Mouse (Mus musculus) liver, embryonic 15.5 days (tissue): Measurements from ENCODE around the gene Psma1. TPM values are rescaled to one million over a fixed set of nuclear protein-coding genes. Genes with fewer than 3 reads are reported as not detected.
A peak's percentile ranks its signal among the peaks of the same experiment; 100 is the strongest.

ENCODE experiments used
- ATAC-seq: fragments of 200-750 bp; cut with Nextera tagmentation; 2 replicates; pipeline ENCODE4 v1.8.0; 2017; ENCODE audit warnings: moderate number of reproducible peaks, mild to moderate bottlenecking, moderate library complexity; ENCODE audit not compliant: insufficient read depth
- H3K27ac ChIP-seq: fragments of 300-500 bp; sonication (generic); replicated peaks from 2 replicates; pipeline ENCODE4 v1.5.1; 2015; ENCODE audit warnings: mild to moderate bottlenecking, inconsistent platforms
- H3K27me3 ChIP-seq: fragments of 300-500 bp; sonication (generic); 2 replicates; pipeline ENCODE4 v1.6.1; 2015; ENCODE audit warnings: mild to moderate bottlenecking, inconsistent platforms
- H3K36me3 ChIP-seq: fragments of 300-500 bp; sonication (generic); replicated peaks from 2 replicates; pipeline ENCODE4 v1.6.1; 2015; ENCODE audit warnings: moderate library complexity, mild to moderate bottlenecking, inconsistent platforms
- H3K4me1 ChIP-seq: fragments of 300-500 bp; sonication (generic); replicated peaks from 2 replicates; pipeline ENCODE4 v1.6.1; 2015; ENCODE audit warnings: inconsistent platforms
- H3K4me2 ChIP-seq: fragments of 300-500 bp; sonication (generic); 2 replicates; pipeline ENCODE4 v1.6.1; 2015; ENCODE audit warnings: moderate library complexity, mild to moderate bottlenecking, inconsistent platforms
- H3K4me3 ChIP-seq: fragments of 300-500 bp; sonication (generic); replicated peaks from 2 replicates; pipeline ENCODE4 v1.5.1; 2015; ENCODE audit warnings: mild to moderate bottlenecking, inconsistent platforms
- H3K9ac ChIP-seq: fragments of 300-500 bp; sonication (generic); 2 replicates; pipeline ENCODE4 v1.6.1; 2015; ENCODE audit warnings: moderate library complexity, mild to moderate bottlenecking, inconsistent platforms
- H3K9me3 ChIP-seq: fragments of 300-500 bp; sonication (generic); replicated peaks from 2 replicates; pipeline ENCODE4 v1.6.1; 2016; ENCODE audit warnings: inconsistent platforms
- WGBS: fragments of 180-500 bp; shearing (Covaris S2); methylation state at CpG from one replicate; pipeline ENCODE4 v1.1.7; 2015; ENCODE audit warnings: mixed read lengths; ENCODE audit not compliant: insufficient replicate concordance; 5-methylcytosine and 5-hydroxymethylcytosine counted together
- polyA plus RNA-seq: library from polyadenylated mRNA; unstranded; fragments of >200 nt; fragmentation: Nextera tagmentation; extraction: Ambion mirVana; gene quantifications from 2 replicates; pipeline ENCODE4 v1.2.1, GENCODE M21; 2015

Psma1 gene
- 239 and 245 TPM in 2 replicates for polyA plus RNA-seq

- WGBS: under 1% methylated on average over 39 of the region's 39 CpGs
- Histone ChIP-seq H3K4me2 (peak within 1 kb of the TSS; percentile 78), H3K4me3 (peak within 1 kb of the TSS; percentile 77), H3K36me3 (peaks cover 29% of the 10 kb centered on the region), H3K9me3 (no peaks in the 10 kb centered on the region), H3K4me1 (peaks cover 22% of the 10 kb centered on the region), H3K27me3 (no peaks in the 10 kb centered on the region), H3K9ac (peak within 1 kb of the TSS; percentile 86), H3K27ac (peak within 1 kb of the TSS; percentile 83)
- peak; percentile 96 for ATAC-seq
These were observed at the start of gene Psma1 for GRCm38 (mm10) chr7:114276005-114276752. Gene Psma1, minus strand, starts transcription at chr7:114276118.

GRCm38 (mm10) chr7:114323527-114323926 lies 47.6 kb upstream of the Psma1 start:
- WGBS: 15% methylated on average over 1 of the region's 1 CpGs
- Histone ChIP-seq H3K9me3 (no peaks in the 10 kb centered on the region), H3K4me1 (0 out of 2 replicates have a peak, but pooled peaks cover 3% of the 10 kb centered on the region), H3K27me3 (no peaks in the 10 kb centered on the region), H3K27ac (peak overlapping the region; percentile 74), H3K36me3 (no peaks in the 10 kb centered on the region), H3K4me3 (no peak overlapping the region), H3K4me2 (no peak overlapping the region), H3K9ac (no peak overlapping the region)
- peak; percentile 58 for ATAC-seq

- Histone ChIP-seq H3K27ac (peak overlapping the region; percentile 74), H3K4me1 (0 out of 2 replicates have a peak, but pooled peaks cover 3% of the 10 kb centered on the region), H3K9ac (no peak overlapping the region), H3K4me2 (no peak overlapping the region), H3K36me3 (no peaks in the 10 kb centered on the region), H3K27me3 (no peaks in the 10 kb centered on the region), H3K9me3 (no peaks in the 10 kb centered on the region), H3K4me3 (no peak overlapping the region)
- ATAC-seq: peak; percentile 88
- 49% methylated on average over 9 of the region's 9 CpGs for WGBS
These were observed 46.9 kb upstream of the Psma1 start for GRCm38 (mm10) chr7:114322531-114323441.

GRCm38 (mm10) chr7:114321694-114322372 lies 45.9 kb upstream of the Psma1 start:
- Histone ChIP-seq H3K27me3 (no peaks in the 10 kb centered on the region), H3K27ac (no peak overlapping the region), H3K4me3 (no peak overlapping the region), H3K4me1 (peaks cover 11% of the 10 kb centered on the region; the same call in 1 of the 2 replicates), H3K4me2 (no peak overlapping the region), H3K36me3 (no peaks in the 10 kb centered on the region), H3K9me3 (no peaks in the 10 kb centered on the region), H3K9ac (no peak overlapping the region)
- WGBS: 65% methylated on average over 5 of the region's 5 CpGs
- ATAC-seq: no peak

- no peak for ATAC-seq
- WGBS: 43% methylated on average over 4 of the region's 4 CpGs
- Histone ChIP-seq H3K4me2 (no peak overlapping the region), H3K27ac (peak overlapping the region; percentile 53; the same call in 1 of the 2 replicates), H3K9ac (no peak overlapping the region), H3K4me1 (peaks cover 12% of the 10 kb centered on the region; the same call in 1 of the 2 replicates), H3K9me3 (no peaks in the 10 kb centered on the region), H3K4me3 (no peak overlapping the region), H3K36me3 (no peaks in the 10 kb centered on the region), H3K27me3 (no peaks in the 10 kb centered on the region)
These were observed 42.0 kb upstream of the Psma1 start for GRCm38 (mm10) chr7:114317896-114318295.

- Histone ChIP-seq H3K9ac (no peak overlapping the region), H3K9me3 (no peaks in the 10 kb centered on the region), H3K36me3 (no peaks in the 10 kb centered on the region), H3K27me3 (no peaks in the 10 kb centered on the region), H3K4me3 (no peak overlapping the region), H3K4me1 (peaks cover 9% of the 10 kb centered on the region; the same call in 1 of the 2 replicates), H3K27ac (peak overlapping the region; percentile 53; the same call in 1 of the 2 replicates), H3K4me2 (peak overlapping the region; percentile 18; the same call in 1 of the 2 replicates)
- no peak for ATAC-seq
- 24% methylated on average over 5 of the region's 5 CpGs for WGBS
These were observed 41.5 kb upstream of the Psma1 start for GRCm38 (mm10) chr7:114317389-114317792.

- WGBS: 41% methylated on average over 5 of the region's 5 CpGs
These were observed 40.5 kb upstream of the Psma1 start for GRCm38 (mm10) chr7:114316361-114316871.

GRCm38 (mm10) chr7:114311209-114311608 lies 35.3 kb upstream of the Psma1 start:
- no peak overlapping the region for H3K9ac ChIP-seq
- H3K4me3 ChIP-seq: no peak overlapping the region
- no peak overlapping the region for H3K4me2 ChIP-seq
- no peak overlapping the region for H3K27ac ChIP-seq
- peak; percentile 82 for ATAC-seq
- no peaks in the 10 kb centered on the region for H3K27me3 ChIP-seq
- no peaks in the 10 kb centered on the region for H3K9me3 ChIP-seq
- H3K36me3 ChIP-seq: no peaks in the 10 kb centered on the region
- WGBS: 62% methylated on average over 5 of the region's 5 CpGs
- no peaks in the 10 kb centered on the region for H3K4me1 ChIP-seq

More at GRCm38 (mm10) chr7:114316361-114316871, 40.5 kb upstream of the Psma1 start:
- Histone ChIP-seq H3K36me3 (no peaks in the 10 kb centered on the region), H3K9me3 (no peaks in the 10 kb centered on the region), H3K27me3 (no peaks in the 10 kb centered on the region), H3K4me1 (peaks cover 9% of the 10 kb centered on the region; the same call in 1 of the 2 replicates), H3K4me3 (no peak overlapping the region), H3K27ac (peak overlapping the region; percentile 53; the same call in 1 of the 2 replicates), H3K9ac (no peak overlapping the region), H3K4me2 (no peak overlapping the region)
- ATAC-seq: no peak

GRCm38 (mm10) chr7:114309020-114309419 lies 33.1 kb upstream of the Psma1 start:
- no peak overlapping the region for H3K4me3 ChIP-seq
- no peak overlapping the region for H3K9ac ChIP-seq
- no peak overlapping the region for H3K27ac ChIP-seq
- H3K4me2 ChIP-seq: no peak overlapping the region
- no peak for ATAC-seq
- no peaks in the 10 kb centered on the region for H3K27me3 ChIP-seq
- H3K4me1 ChIP-seq: no peaks in the 10 kb centered on the region
- WGBS: 15% methylated on average over 4 of the region's 4 CpGs
- no peaks in the 10 kb centered on the region for H3K36me3 ChIP-seq
- no peaks in the 10 kb centered on the region for H3K9me3 ChIP-seq

- WGBS: 20% methylated on average over 4 of the region's 4 CpGs
- Histone ChIP-seq H3K9me3 (no peaks in the 10 kb centered on the region), H3K4me1 (no peaks in the 10 kb centered on the region), H3K36me3 (no peaks in the 10 kb centered on the region), H3K27me3 (no peaks in the 10 kb centered on the region), H3K4me2 (no peak overlapping the region), H3K27ac (no peak overlapping the region), H3K4me3 (no peak overlapping the region), H3K9ac (no peak overlapping the region)
- no peak for ATAC-seq
These were observed 25.4 kb upstream of the Psma1 start for GRCm38 (mm10) chr7:114301293-114301782.
